Mouse (Mus musculus) MEL-GATA-1-ER (cell line): ENCODE data around the gene Gng8.

Source experiments
- DNase-seq: peaks from one replicate; pipeline ENCODE4 v3.0.0-alpha.2; 2012; ENCODE audit warnings: low read depth; ENCODE audit errors: extremely low read depth

Gng8 gene

DNA sequence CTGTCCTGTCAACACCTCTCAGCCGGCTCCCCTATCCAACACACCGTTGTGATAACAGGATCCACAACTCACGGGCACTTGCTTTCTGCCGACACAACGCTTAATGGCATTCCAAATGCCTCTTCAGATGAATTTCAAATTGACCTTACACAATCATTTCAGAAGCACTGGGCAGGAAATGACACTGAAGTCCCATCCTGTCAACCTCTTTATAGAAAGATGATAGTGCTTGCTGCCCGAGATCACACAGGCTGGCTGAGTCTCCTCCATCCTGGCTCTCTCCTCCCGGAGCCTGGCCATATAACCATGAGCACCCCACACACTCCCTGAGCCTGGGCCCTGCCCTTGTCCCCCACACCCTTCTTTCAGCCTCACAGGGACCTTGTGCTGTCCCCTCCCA, 16.3 kb downstream of the Gng8 start:
- DNase-seq, result no peak

DNA sequence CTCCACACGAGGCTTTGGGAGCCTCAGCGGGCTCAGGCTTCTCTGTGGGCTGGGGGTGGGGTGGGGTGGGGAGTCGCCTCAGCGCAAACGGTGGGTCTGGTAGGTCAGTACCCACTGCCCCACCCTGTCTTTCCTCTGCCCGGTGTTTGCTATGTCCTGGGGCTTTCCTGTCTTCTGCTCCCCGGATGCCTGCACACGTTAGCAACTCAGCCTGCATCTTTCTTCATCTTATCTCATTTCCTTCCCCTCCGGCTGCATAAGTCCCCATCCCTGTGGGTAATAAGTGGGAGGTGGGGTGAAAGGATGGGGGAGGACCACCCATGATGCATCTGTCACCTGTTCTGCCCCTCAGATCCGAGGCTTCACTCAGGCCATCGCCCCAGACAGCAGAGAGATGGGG, 16.8 kb downstream of the Gng8 start:
- DNase-seq, result no peak

DNA sequence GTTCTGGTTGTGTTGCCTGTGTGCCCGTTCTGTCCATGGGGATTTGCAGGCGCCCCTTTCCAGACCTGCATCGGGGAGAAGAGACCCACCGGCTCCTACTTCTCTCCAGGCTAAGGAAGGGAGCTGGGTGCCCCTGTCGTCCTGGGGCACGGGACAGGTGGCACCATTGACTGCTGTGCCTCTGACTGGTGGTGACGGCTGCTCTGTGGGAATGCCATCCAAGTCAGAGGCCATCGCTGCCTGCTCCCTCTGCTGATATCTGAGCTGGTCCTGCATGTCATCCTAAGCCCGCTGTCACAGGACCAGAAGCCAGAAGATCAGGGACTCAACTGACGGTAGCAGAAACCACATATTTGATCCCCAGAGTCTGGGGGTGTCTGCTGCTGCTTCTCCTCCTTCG, 17.3 kb downstream of the Gng8 start:
- DNase-seq, result no peak

DNA sequence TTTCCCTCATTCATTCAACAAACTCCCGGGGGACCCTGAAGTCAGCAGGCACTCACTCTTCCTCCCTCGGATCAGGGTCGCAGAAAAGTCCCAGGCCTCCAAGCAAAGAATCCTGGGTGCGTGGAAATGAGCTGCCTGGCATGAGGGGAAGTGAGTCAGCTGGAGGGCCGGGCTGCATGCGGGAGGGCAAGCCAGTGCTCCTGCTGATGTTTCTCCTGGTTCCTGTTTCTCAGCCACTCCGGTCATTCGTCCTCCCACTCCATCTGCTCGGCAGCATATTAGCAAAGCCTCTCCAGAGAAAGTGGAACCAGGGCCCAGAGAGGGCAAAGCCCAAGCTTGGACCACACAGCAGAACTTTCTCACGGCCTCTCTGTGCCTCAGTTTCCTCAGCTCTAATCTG, 18.3 kb downstream of the Gng8 start:
- DNase-seq, result no peak

DNA sequence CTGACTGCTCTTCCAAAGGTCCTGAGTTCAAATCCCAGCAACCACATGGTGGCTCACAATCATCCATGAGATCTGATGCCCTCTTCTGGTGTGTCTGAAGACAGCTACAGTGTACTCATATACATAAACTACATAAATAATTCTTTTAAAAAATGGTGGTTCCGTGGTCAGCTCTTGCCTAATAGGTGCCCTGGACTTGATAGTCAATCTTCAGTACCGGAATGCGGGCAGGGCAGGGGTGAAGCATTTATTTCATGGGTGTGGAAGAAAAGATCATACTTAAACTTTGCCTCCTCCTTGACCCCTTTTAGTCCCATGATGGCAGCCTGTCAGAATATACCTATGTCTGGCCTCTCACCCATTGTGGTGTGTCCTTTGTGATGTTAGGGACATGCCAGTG, 20.3 kb downstream of the Gng8 start:
- DNase-seq, result no peak

DNA sequence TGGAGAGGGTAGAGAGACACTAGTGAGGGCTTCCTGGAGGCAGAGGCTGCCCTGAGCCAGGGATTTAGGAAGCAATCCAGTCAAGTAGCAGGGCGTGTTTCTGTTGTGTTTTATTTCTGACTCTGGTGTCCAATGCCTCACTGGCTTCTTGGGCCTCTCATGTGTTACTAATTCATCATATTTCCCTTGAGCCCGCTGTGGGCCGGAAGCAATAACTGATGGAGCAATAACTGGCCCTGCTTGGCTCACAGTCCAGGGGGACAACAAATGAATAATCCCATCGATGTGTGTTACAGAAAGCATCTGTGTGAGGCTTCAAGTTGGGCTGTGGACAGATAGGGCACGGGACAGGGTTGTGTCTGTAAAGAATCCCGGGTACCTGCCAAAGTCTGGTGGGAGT, 20.8 kb downstream of the Gng8 start:
- no peak for DNase-seq

DNA sequence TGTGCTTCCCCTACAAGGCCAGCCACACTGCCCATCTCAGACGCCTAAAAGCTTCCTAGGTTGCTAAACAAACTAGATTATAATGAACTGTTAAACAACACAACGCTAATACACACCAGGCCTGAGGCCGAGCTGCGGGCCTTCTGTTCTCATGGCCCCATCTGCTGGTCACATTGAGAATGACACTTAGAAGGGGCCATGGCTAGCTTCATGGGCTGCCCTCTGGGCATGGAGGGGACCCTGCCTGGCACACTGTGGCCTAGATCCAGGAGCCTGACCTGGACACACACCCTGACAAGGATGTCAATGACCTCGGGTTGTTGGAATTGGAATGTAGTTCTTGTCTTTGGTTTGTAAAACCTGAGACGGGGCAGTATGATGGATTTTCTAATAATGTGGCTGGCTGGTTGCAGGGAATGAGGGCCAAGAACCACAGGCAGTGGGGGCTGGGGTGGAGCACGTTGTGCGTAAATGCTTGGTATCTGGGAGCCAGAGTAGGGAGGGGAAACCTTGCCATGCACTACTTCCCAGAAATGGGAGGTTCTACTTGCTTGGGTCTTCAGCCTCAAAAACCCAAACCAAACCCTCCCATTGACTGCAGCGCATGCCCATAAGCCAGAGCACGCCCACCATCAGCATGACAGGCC, 22.3 kb downstream of the Gng8 start:
- no peak for DNase-seq

DNA sequence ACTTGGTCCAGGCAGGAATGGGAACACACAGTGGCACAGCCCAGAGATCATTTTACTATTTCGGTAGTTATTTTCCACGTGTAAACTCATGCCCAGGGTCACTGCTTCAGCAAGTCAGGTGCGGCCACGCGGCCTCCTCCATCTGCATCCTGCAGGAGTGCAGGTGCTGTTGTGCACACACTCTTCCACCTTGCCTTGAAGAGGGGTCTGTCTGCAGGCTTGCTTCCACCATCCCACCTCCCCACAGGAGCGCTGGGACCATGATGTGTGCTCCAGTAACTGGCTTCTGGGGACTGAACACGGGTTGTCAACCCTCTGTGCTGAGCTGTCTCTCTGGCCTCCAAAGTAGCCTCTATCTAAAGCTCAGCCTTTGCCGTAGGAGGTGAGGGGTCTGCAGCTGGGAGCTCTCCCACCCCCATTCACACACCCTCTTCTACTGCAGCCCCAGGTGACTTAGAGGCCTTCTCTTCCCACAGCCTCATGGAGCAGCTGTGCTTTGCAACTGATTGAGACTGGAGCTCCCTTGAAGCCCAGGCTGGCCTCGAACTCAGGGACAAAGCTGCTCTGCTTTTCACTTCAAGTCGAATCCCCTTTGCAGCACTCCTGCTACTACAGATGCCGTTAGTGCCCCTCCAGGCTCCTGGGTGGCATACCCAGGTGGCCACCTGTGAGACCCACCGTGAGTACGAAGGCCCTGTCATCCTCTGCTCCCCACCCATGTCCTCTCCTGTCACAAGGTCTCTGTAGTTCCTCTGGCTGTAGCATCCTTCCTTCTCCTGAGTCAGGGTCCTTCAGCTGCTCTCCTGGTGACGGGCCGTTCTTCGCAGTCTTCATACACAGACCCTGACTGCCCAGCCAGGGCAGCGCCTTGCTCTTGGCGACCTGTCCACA, 23.1 kb downstream of the Gng8 start:
- no peak for DNase-seq

DNA sequence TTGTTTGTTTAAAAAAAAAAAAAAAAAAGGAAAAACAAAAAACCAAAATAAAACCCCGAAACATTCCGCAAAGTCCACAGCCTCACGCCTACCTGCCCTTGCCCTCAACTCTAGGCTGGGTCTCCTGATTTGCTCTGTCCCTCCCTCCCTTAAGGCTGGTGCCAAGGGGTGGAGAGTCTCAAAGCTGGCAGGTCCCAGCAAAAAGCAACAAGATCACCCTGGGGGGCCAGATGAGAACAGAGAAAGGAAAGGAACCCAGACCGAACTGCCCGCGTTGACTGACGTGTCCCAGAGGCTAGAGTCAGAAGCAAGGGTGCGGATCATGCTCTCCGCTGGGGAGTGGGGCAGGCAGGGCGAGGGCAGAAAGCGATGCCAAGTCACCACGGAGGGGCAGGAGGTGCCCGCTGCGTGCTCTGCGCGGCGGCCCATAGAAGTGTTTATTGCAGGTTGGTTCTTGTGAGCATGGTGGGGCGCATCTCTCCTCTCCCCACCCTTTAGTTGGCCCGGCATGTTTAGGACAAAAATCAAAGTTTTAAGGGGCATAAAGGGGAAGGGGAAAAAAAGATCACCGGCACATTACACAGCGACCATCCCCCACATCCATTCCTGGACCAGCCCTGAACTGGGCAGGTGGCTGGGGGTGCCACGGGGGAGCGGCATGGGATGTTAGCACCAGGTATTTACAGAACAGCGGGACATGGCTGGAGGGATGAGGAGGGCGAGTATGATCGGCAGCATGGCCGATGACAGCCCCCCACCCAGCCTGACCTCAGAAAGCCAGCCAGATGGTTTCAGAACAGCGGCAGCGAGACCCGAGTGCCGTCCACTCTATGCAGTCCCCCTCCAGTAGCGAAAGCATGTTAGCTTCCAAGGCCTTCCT, 24.1 kb downstream of the Gng8 start:
- no peak for DNase-seq

DNA sequence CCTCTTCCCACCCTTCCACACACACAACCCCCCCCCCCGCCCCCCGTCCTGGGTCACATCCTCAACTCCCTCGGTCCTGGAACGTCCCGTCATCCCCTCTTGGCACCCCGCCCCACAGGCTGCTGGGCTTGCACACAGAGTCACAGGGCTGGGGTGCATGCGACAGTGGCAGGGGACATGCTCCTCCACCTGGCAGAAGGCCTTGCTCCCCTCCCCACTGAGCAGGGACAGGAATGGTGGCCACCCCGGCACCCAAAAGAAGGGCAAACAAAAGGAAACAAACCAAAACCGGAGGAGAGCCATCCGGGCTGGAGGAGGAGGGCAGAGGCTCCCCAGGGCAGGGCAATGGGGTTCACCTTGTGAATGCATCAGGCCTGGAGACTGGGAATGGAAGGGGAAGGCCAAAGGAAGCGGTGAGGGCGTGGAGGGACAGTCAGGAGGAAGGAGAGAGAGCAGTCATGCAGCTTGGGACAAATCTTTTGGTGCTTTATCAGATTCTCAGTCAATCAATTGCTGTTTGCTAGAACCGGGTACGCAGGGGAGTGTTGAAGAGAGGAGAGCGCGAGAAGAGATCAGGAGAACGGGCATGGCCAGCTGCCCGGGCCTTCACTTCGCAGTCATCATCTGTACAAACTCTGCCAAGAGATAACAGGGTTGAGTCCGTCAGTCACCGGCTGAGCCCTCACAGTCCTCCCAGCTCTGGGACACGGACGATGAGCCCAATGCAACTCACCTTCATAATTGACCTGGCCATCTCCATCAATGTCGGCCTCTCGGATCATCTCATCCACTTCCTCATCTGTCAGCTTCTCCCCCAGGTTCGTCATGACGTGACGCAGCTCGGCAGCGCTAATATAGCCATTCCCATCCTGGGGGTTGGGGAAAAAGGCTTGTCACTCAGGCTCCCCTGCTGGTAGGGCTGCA, 25.0 kb downstream of the Gng8 start:
- no peak for DNase-seq

DNA sequence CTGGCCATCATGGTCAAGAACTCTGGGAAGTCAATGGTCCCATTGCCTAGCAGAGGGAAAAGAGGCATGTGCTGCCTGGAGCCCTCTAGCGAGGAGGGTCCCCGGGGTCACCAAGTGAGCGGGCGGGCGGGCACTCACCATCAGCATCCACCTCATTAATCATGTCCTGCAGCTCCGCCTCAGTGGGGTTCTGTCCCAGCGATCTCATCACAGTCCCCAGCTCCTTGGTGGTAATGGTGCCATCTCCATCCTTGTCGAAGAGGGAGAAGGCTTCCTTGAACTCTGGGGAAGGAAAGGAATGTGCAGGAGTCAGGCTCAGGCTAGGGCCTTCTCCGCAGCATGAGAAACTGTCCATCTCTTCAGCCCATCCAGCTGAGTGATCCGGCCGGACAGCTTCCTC, 25.9 kb downstream of the Gng8 start:
- no peak for DNase-seq

DNA sequence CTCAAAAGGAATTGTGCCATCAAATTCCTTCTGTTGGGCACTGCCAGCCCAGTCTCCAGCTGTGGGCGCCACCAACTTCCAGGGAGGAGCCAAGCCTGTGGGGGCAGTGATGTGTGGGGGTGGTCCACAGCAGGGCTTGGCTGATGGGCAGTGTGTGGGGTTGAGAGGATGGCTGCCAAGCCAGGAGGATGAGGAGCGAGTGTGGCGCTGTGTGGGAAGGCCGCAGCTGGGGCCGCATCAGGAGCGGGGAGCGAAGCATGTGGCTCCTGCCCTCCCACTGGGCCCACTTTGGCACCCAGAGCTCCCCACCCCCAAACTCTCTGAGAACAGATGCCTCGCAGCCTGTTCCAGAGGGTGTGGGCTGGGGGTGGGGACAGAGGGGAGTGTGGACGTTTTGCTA, 26.4 kb downstream of the Gng8 start:
- DNase-seq, result no peak

DNA sequence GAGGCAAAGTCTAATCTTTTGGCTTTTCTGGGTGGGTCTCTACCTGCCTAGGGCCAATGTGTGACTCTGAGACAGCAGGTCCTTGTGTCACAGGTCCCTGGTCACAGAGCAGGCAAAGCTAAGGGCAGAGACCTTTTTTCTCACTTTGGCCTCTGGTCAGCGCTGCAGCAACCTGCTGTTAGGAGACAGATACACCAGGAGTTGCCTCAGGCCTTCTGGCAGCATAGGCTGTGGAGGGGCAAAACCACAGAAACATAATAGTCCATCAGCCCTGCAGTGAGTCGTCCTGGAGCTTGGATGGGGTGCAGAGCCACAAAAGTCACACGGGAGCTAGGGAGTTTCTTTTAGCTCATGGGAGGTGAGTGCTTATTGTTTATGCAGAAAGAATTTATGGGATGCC, 27.1 kb downstream of the Gng8 start:
- no peak for DNase-seq

DNA sequence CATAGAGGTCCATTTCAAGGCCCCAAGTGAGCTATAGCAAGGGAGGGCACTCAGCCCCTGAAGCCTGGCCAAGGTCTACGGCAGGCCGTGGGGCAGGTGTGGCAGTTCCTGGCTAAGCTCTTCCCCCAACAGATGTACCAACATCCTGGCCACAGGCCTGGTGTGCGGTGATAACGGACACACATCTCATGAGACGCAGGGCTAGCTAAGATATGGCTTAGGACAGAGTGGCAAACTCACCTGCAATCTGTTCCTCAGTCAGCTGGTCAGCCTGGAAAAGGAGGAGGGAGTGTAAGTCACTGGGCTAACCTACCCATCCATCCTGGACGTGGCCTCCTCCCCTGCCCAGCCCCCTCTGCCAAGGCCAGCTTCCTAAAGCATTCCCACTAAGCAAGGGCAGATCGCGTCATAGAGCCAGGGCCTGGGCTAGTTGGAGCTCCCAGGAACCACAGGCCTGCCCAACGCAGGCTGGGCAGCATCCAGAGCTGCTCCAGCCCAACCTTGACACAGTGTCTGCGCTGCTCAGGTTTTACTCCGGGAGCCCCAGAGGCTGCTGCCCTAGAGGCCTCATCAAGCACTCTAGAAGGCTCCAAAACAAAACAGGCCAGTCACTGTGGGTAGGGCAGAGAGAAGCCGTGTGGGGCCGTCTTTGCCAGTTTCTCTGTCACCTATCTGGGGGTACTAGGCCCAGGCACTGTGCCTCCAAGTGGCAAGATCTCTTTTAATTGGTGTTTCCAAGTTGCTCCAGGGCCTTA, 28.0 kb downstream of the Gng8 start:
- DNase-seq, result no peak

DNA sequence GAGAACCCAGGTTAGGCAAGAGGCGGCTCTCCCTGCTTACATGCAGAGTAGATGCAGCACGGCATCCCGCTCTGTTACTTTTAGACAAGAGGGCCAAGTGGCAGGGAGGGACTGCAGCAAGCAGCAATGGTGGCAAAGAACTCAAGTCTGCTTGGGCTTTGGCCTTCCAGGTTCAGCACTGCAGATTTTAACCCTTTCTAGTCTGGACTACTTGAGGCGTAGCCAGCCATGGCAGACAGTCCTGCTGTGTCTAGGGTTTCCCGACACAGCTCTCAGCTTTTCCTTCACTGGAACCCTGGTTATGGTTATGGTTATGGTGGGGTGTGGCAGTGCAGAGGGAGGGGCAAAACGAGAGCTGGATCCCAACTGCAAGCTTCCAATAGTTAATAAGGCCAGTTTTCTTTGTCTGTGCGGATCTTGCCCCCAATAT, 28.6 kb downstream of the Gng8 start:
- DNase-seq, result no peak

DNA sequence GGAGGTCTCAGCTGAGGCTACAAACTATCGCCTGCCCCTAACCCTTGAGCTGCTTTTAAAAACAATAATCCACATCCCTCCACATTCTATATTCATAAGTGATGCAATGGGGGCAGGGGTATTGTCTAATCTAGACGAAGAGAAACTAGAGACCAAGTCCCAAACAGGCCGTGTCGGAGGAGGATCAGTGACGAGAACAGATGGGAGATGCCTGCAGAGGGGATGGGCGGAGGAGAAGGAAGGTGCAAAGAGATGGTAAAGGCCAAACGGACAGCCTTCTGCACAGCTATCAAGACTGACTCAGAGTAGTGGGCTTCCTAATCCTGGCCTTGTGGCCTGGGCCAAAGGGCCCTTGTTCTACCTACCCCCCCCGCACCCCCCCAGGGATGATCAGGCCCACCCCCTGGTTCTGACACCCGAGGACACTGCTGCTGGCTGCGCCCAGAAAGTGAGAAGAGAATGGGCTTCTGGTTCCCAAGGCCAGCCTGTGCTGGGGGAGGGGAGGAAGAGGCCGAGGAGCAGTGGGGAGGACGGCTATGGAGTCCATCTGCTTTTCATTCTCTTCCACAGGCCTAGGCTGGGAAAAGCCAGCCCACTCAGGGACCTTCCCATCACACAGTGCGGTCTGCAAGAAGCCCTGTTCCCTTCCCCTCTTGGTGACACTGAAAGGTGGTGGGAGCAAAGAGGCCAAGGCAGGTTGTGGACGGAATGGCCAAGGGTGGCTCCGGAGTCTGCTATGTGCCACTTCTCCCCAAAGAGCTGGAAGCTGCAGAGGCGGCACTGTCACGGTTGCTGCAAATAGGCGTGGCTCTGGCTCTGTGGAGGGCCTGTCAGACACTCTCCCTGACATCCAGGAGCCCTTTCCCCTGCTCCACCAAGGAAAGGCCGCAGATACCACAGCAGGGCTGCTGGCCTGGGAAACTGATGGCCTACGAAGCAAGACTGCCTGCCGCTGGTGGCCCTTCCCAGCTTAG, 29.5 kb downstream of the Gng8 start:
- no peak for DNase-seq

DNA sequence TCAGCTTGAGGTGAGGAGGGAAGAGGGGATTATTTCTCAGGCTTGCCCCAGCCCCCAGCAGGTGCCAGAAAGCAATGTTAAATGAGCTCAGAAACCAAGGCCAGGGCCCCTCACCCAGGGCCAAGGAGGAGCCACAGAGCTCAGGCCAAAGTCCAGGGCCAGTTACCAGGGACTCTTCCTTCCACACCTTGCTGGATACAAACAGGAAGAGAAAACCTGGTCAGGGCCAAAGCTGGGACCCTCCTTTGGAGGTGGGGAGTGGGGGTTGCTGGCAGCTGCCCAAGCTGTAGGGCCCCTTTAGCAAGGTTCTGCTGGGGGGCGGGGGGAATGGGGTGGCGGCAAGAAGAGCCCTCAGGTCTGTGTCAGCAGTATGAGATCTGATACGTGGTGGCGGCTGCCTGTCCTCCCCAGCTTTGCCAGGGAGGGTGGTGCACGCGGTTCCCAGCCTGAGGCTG, 30.3 kb downstream of the Gng8 start:
- no peak for DNase-seq

DNA sequence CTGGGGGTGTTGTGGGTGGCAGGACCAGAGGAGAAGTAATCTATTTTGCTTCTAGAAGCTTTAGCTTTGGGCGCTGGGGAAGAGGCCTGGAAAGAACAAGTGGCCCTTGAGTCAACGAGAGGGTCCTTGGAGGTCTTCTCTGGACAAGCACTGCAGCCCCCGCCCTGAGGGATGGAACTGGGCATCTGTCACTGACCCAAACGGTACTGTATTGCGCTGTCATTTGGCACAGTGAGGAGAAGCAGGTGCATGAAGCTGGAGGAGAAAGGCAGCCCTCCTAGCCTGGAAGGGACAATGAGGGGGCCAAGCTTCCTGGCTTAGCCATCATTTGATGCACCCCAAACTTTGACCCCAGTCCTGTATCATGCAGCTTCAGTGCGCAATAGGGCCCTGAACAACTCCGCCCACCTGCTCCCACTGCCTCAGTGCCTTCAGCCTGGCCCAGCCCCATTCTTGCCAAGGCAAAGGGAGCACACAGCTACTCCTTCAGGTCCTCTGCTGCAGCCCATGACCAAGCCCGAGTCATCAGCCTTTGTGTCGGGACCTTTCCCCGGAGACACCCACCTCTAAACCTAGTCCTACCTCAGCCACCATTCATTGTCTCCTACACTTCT, 30.9 kb downstream of the Gng8 start:
- no peak for DNase-seq
